Mouse (Mus musculus) MEL (cell line): ENCODE data around the gene Slco2a1.
A peak's percentile ranks its signal among the peaks of the same experiment; 100 is the strongest.

ENCODE experiments used
- CTCF ChIP-seq, 3 experiments: IDR thresholded peaks in 2 of 3; conservative IDR thresholded peaks in 1 of 3; 2 replicates each; pipeline ENCODE4 v1.5.1; 2011 to 2012; ENCODE audit warnings: low read length in 3 of 3, low read depth in 2 of 3, mild to moderate bottlenecking in 2 of 3, improper control_type of control experiment in 1 of 3, inconsistent platforms in 1 of 3, mixed read lengths in 1 of 3, moderate library complexity in 1 of 3; ENCODE audit not compliant: control insufficient read depth in 1 of 3, insufficient read depth in 1 of 3, poor library complexity in 1 of 3, severe bottlenecking in 1 of 3
- EP300 ChIP-seq, 2 experiments: IDR thresholded peaks; 2 replicates each; pipeline ENCODE4 v1.6.1; 2011; ENCODE audit warnings: improper control_type of control experiment in 2 of 2, low read length in 2 of 2, low read depth in 1 of 2, mild to moderate bottlenecking in 1 of 2
- MAFK ChIP-seq: IDR thresholded peaks from 2 replicates; pipeline ENCODE4 v1.6.1; 2011; ENCODE audit warnings: low read depth, mild to moderate bottlenecking, low read length, improper control_type of control experiment, borderline replicate concordance
- MAX ChIP-seq: IDR thresholded peaks from 2 replicates; pipeline ENCODE4 v1.6.1; 2011; ENCODE audit warnings: low read length, improper control_type of control experiment
- POLR2A ChIP-seq, 2 experiments: IDR thresholded peaks; 2 replicates each; pipeline ENCODE4 v1.6.1; 2011 to 2012; ENCODE audit warnings: low read length in 2 of 2, mild to moderate bottlenecking in 2 of 2, control low read depth in 1 of 2, improper control_type of control experiment in 1 of 2, low read depth in 1 of 2, moderate library complexity in 1 of 2; ENCODE audit not compliant: control insufficient read depth in 1 of 2, insufficient read depth in 1 of 2, poor library complexity in 1 of 2
- TCF12 ChIP-seq: IDR thresholded peaks from 2 replicates; pipeline ENCODE4 v1.6.1; 2014; ENCODE audit warnings: low read depth, mild to moderate bottlenecking, inconsistent platforms, low read length, improper control_type of control experiment, moderate library complexity
- UBTF ChIP-seq: IDR thresholded peaks from 2 replicates; pipeline ENCODE4 v1.6.1; 2012; ENCODE audit warnings: low read depth, mild to moderate bottlenecking, inconsistent platforms, low read length, improper control_type of control experiment, moderate library complexity, borderline replicate concordance; ENCODE audit not compliant: insufficient read depth
- USF1 ChIP-seq: IDR thresholded peaks from 2 replicates; pipeline ENCODE4 v1.6.1; 2014; ENCODE audit warnings: low read depth, mild to moderate bottlenecking, inconsistent platforms, low read length, improper control_type of control experiment, moderate library complexity
- ZKSCAN1 ChIP-seq: IDR thresholded peaks from 2 replicates; pipeline ENCODE4 v1.6.1; 2012; ENCODE audit warnings: low read depth, mild to moderate bottlenecking, inconsistent platforms, low read length, improper control_type of control experiment, moderate library complexity
- ZMIZ1 ChIP-seq: IDR thresholded peaks from 2 replicates; pipeline ENCODE4 v1.6.1; 2012; ENCODE audit warnings: low read depth, mild to moderate bottlenecking, inconsistent platforms, low read length, improper control_type of control experiment, moderate library complexity
- ZNF384 ChIP-seq: IDR thresholded peaks from 2 replicates; pipeline ENCODE4 v1.6.1; 2012; ENCODE audit warnings: low read depth, mild to moderate bottlenecking, inconsistent platforms, low read length, improper control_type of control experiment

DNA sequence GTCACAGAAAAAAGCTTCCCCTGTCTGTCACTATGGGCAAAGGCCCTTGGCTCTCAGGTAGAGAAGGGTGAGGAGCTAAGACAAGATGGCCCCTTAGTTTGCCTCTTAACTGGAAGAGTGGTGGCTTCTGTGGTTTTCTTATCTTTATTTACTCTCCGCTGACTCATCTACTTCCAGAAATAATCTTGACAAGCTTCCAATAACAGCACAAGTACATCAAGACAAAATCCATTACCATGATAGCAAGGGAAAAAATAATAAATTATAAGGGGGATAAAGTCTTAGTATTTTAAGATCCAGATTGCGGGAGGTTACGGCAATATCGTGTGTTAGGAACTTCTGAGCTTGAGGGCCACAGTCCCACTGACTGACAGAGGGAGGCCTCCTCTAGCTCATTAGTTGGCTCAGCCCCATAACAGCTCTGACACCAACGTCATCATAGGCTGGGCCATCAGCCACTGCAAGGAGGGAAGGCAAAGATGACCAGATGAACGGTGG is 89.7 kb downstream of the Slco2a1 start:
- TF ChIP-seq CTCF (IDR thresholded peaks at IDR 0.05 in 2 of 3, conservative IDR thresholded peaks at IDR 0.05 in 1 of 3; ENCODE audit: control insufficient read depth in 1 of 3, insufficient read depth in 1 of 3, low read depth in 2 of 3, low read length in 3 of 3, poor library complexity in 1 of 3, severe bottlenecking in 1 of 3) (no peak), ZMIZ1 (no peak), MAFK (no peak), POLR2A (IDR thresholded peaks at IDR 0.05; ENCODE audit: control insufficient read depth in 1 of 2, insufficient read depth in 1 of 2, low read depth in 1 of 2, low read length in 2 of 2, poor library complexity in 1 of 2) (no peak), UBTF (no peak), TCF12 (no peak), ZNF384 (no peak), EP300 (IDR thresholded peaks at IDR 0.05; ENCODE audit: low read depth in 1 of 2, low read length in 2 of 2) (peak in 1 of 2 experiments; percentile 34; a peak in 1 of 4 replicates), USF1 (no peak), MAX (no peak), ZKSCAN1 (no peak)
